Mouse (Mus musculus): ENCODE data around the gene Gm49721.
"Not testable (repeated sequence)": the region's sequence is repeated elsewhere in the genome, so short reads cannot be mapped to it uniquely, and the experiment has no call there.

Gm49721 gene

GRCm38 (mm10) chr17:7084523-7084922 is 105.8 kb downstream of the Gm49721 start:
- DNase-seq: not testable (repeated sequence)

DNA sequence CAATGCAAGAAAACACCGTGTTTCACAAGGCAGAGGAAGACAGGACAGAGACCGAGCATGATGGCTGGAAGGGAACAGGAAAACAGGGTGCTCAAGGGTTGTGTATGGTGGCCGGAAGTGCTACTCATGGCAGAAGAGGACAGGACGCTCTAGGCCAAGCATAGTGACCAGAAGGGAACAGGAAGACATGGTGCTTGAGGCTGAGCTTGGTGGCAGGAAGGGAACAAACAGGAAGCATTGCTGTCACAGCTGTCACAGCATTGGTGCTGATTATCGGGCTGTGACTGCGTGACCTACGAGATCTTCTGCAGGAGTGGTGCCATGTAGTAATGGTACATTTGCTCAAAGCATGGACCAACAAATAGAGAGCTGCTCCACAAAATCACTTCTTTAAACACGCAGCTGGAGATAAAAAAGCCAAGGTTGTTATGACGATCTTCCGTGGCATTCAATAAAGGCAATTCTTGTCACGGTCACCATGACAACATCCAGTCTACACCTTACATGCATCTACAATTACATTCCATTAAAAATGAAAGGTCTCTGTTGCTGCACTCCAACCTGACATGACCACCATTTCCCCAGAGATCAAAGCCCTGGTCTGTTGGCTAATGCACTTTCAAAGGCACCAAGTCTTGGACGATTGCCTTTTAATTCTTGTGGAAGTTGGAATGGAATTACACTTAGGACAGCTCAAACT is 106.9 kb downstream of the Gm49721 start:
- not testable (repeated sequence) for DNase-seq

GRCm38 (mm10) chr17:7086836-7087235 is 108.1 kb downstream of the Gm49721 start:
- DNase-seq: not testable (repeated sequence)

Data from embryo, embryonic 11 days (tissue).